Mouse (Mus musculus) monocyte, adult 5-6 weeks (primary cell): ENCODE data around the gene Ccdc183. TPM values are rescaled to one million over a fixed set of nuclear protein-coding genes. Genes with fewer than 3 reads are reported as not detected.
A peak's percentile ranks its signal among the peaks of the same experiment; 100 is the strongest.

ENCODE experiments used
- ATAC-seq: fragments of 153-309, 156-312 bp; replicated peaks from 2 replicates; pipeline ENCODE4 v1.8.0; 2017; ENCODE audit warnings: mild to moderate bottlenecking; ENCODE audit not compliant: low TSS enrichment, insufficient number of reproducible peaks, severe bottlenecking, poor library complexity, low FRiP score
- total RNA-seq: library from RNA; stranded (forward); fragments of 200-1000, 200-491, 200-594 nt; gene quantifications from 3 replicates; pipeline ENCODE4 v1.2.3, GENCODE M21; 2017

Gene Ccdc183
- total RNA-seq, 1 experiment from 2014 or later: not detected

- ATAC-seq: no peak
Measured at GRCm38 (mm10) chr2:25580621-25581101, 36.8 kb downstream of the Ccdc183 start.

- ATAC-seq: no peak
Measured at GRCm38 (mm10) chr2:25579737-25580460, 37.6 kb downstream of the Ccdc183 start.

GRCm38 (mm10) chr2:25578796-25579736 is 38.4 kb downstream of the Ccdc183 start:
- no peak for ATAC-seq

GRCm38 (mm10) chr2:25577951-25578795 is 39.3 kb downstream of the Ccdc183 start:
- no peak for ATAC-seq

- no peak for ATAC-seq
Measured at GRCm38 (mm10) chr2:25576965-25577891, 40.2 kb downstream of the Ccdc183 start.

GRCm38 (mm10) chr2:25576028-25576850 is 41.2 kb downstream of the Ccdc183 start:
- no peak for ATAC-seq

GRCm38 (mm10) chr2:25575432-25576027 is 41.9 kb downstream of the Ccdc183 start:
- ATAC-seq: no peak

GRCm38 (mm10) chr2:25574579-25575431 is 42.7 kb downstream of the Ccdc183 start, which contains the start of the genes Mamdc4 and Phpt1:
TSS of gene Mamdc4 (minus strand) at chr2:25574845.
TSS of gene Phpt1 (minus strand) at chr2:25575224.
- ATAC-seq: peak; percentile 91

- no peak for ATAC-seq
Measured at GRCm38 (mm10) chr2:25574136-25574535, 43.3 kb downstream of the Ccdc183 start.

- ATAC-seq: no peak
Measured at GRCm38 (mm10) chr2:25573068-25573467, 44.4 kb downstream of the Ccdc183 start.

GRCm38 (mm10) chr2:25571221-25571620 is 46.3 kb downstream of the Ccdc183 start:
- no peak for ATAC-seq

- ATAC-seq: no peak
Measured at GRCm38 (mm10) chr2:25569323-25569722, 48.2 kb downstream of the Ccdc183 start.

- ATAC-seq: no peak
Measured at GRCm38 (mm10) chr2:25568473-25569019, 48.9 kb downstream of the Ccdc183 start.

- ATAC-seq: no peak
Measured at GRCm38 (mm10) chr2:25566558-25566957, 50.9 kb downstream of the Ccdc183 start.

GRCm38 (mm10) chr2:25565741-25566140 is 51.7 kb downstream of the Ccdc183 start:
- no peak for ATAC-seq
